Mouse (Mus musculus) heart, postnatal 14 days (tissue): Measurements from ENCODE around the gene Mtpn. TPM values are rescaled to one million over a fixed set of nuclear protein-coding genes. Genes with fewer than 3 reads are reported as not detected.

Experiments
- microRNA-seq, 2 experiments: library from miRNA; unstranded; fragments of <30 nt; microRNA quantifications; one replicate each; pipeline ENCODE4 v1.2.0; 2021 to 2022
- total RNA-seq, 2 experiments: library from RNA; stranded (reverse); gene quantifications; 2 replicates each; pipeline ENCODE4 v1.2.3; 2021

Mtpn gene
- total RNA-seq, 2 experiments from 2014 or later: 51.1 to 55.0 TPM

Small RNA genes within 50 kb of the gene (microRNA-seq; reads per million reads assigned to microRNA genes)
- gene Gm23053: 0 reads per million in 2 experiments

Other genes with a start within 250 kb of the Mtpn start
- gene Slc13a4, start 231.8 kb downstream of the Mtpn start, total RNA-seq: under 1 TPM; 0.17 to 0.33 TPM
- gene Fam180a, start 213.7 kb downstream of the Mtpn start, total RNA-seq: 1 to 10 TPM; 1.5 to 2.2 TPM